Mouse (Mus musculus): ENCODE measurements around the gene Adgre1. TPM values are rescaled to one million over a fixed set of nuclear protein-coding genes. Genes with fewer than 3 reads are reported as not detected.

Adgre1 gene
- total and polyA plus RNA-seq, 3 experiments = 0.13 to 2.7 (median 2.0) TPM

GRCm38 (mm10) chr17:57347017-57347416 is 11.5 kb upstream of the Adgre1 start:
- no peaks in the 10 kb centered on the region for H3K36me3 ChIP-seq (replicated peaks)
- no peak overlapping the region for H3K4me3 ChIP-seq (ENCODE audit: low read depth, low read length)
- peak; percentile 60 for ATAC-seq (ENCODE audit: extremely low read depth, insufficient number of reproducible peaks, low FRiP score, poor library complexity, severe bottlenecking)
- H3K4me1 ChIP-seq (ENCODE audit: insufficient read depth, low read depth, low read length) = peaks cover 16% of the 10 kb centered on the region
- TF ChIP-seq POLR2AphosphoS5 (IDR thresholded peaks at IDR 0.05; ENCODE audit: insufficient replicate concordance, low read depth, low read length) = no peak
- no peak for TF ChIP-seq GATA2 (IDR thresholded peaks at IDR 0.05; ENCODE audit: borderline replicate concordance, low read depth, low read length)
- TF ChIP-seq GATA1 (IDR thresholded peaks at IDR 0.05; ENCODE audit: borderline replicate concordance, low read length) = no peak
- no peak for TF ChIP-seq TAL1 (conservative IDR thresholded peaks at IDR 0.05; ENCODE audit: low read depth, low read length)
- TF ChIP-seq CTCF (IDR thresholded peaks at IDR 0.05; ENCODE audit: low read depth, low read length) = no peak
- peaks cover under 1% of the 10 kb centered on the region; the same call in 1 of the 2 replicates for H3K9me3 ChIP-seq (replicated peaks)
- DNase-seq (ENCODE audit: low spot score) = no peak
- H3K27me3 ChIP-seq (ENCODE audit: insufficient read depth, low read length) = peaks cover 19% of the 10 kb centered on the region

GRCm38 (mm10) chr17:57347781-57348180 is 10.7 kb upstream of the Adgre1 start:
- DNase-seq (ENCODE audit: low spot score) (no peak), ATAC-seq (ENCODE audit: extremely low read depth, insufficient number of reproducible peaks, low FRiP score, poor library complexity, severe bottlenecking) (no peak)
- Histone ChIP-seq H3K4me3 (ENCODE audit: low read depth, low read length) (no peak overlapping the region), H3K27me3 (ENCODE audit: insufficient read depth, low read length) (peaks cover 16% of the 10 kb centered on the region), H3K4me1 (ENCODE audit: insufficient read depth, low read depth, low read length) (peaks cover 13% of the 10 kb centered on the region), H3K9me3 (replicated peaks) (no peaks in the 10 kb centered on the region), H3K36me3 (replicated peaks) (no peaks in the 10 kb centered on the region)
- no peak for TF ChIP-seq GATA2 (IDR thresholded peaks at IDR 0.05; ENCODE audit: borderline replicate concordance, low read depth, low read length)
- TF ChIP-seq CTCF (IDR thresholded peaks at IDR 0.05; ENCODE audit: low read depth, low read length) = no peak
- no peak for TF ChIP-seq POLR2AphosphoS5 (IDR thresholded peaks at IDR 0.05; ENCODE audit: insufficient replicate concordance, low read depth, low read length)
- no peak for TF ChIP-seq TAL1 (conservative IDR thresholded peaks at IDR 0.05; ENCODE audit: low read depth, low read length)

DNA sequence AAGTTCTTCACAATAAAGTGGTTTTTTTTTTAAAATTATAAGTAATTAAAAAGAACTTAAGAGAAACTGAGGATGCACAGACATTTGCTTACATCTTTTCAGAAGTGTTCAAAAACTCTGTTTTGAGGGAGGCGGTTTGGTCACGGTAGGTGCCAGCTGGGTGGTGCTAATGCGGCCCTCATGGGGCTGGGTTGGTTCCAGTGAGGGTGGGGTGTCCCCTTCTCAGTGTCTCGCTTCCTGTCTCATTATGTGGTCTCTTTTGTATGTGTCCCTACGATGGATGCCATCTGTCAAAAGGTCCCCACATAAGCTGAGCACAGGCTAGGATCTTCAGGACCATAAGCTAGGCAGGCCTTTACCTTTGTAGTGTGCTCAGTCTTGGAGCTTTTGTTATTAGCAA is 9.4 kb upstream of the Adgre1 start:
- no peak for ATAC-seq (ENCODE audit: extremely low read depth, insufficient number of reproducible peaks, low FRiP score, poor library complexity, severe bottlenecking)
- Histone ChIP-seq H3K36me3 (replicated peaks) (no peaks in the 10 kb centered on the region), H3K27me3 (ENCODE audit: insufficient read depth, low read length) (peaks cover 15% of the 10 kb centered on the region), H3K4me1 (ENCODE audit: insufficient read depth, low read depth, low read length) (peaks cover 10% of the 10 kb centered on the region), H3K9me3 (replicated peaks) (no peaks in the 10 kb centered on the region), H3K4me3 (ENCODE audit: low read depth, low read length) (no peak overlapping the region)
- TF ChIP-seq GATA2 (IDR thresholded peaks at IDR 0.05; ENCODE audit: borderline replicate concordance, low read depth, low read length) (no peak), GATA1 (IDR thresholded peaks at IDR 0.05; ENCODE audit: borderline replicate concordance, low read length) (no peak), CTCF (IDR thresholded peaks at IDR 0.05; ENCODE audit: low read depth, low read length) (no peak), POLR2AphosphoS5 (IDR thresholded peaks at IDR 0.05; ENCODE audit: insufficient replicate concordance, low read depth, low read length) (no peak), TAL1 (conservative IDR thresholded peaks at IDR 0.05; ENCODE audit: low read depth, low read length) (no peak)
- DNase-seq (ENCODE audit: low spot score) = no peak

DNA sequence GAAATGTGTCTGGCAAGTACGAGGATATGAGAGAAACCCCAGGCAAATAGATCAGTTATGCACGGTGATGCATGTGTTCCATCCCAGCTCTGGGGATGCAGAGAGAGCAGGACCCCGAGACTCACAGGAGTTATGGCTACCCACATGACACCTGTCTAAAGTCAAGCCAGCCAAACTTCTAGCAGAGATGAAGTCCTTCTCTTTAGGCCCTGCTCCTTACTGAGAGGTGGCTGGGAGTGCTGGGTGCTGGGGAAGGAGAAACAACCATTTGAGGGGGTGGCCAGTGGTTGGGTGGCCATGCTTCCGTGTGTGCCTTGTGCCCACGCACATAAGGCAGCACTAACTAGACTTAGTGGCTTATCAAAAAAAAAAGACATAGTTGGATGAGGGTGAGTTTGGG is 8.3 kb upstream of the Adgre1 start:
- no peak overlapping the region for H3K4me3 ChIP-seq (ENCODE audit: low read depth, low read length)
- ATAC-seq (ENCODE audit: extremely low read depth, insufficient number of reproducible peaks, low FRiP score, poor library complexity, severe bottlenecking) = no peak
- H3K36me3 ChIP-seq (replicated peaks) = no peaks in the 10 kb centered on the region
- H3K9me3 ChIP-seq (replicated peaks) = no peaks in the 10 kb centered on the region
- no peak for DNase-seq (ENCODE audit: low spot score)
- H3K27me3 ChIP-seq (ENCODE audit: insufficient read depth, low read length) = peaks cover 6% of the 10 kb centered on the region; the same call in 1 of the 2 replicates
- 0 out of 2 replicates have a peak, but pooled peaks cover 3% of the 10 kb centered on the region for H3K4me1 ChIP-seq (ENCODE audit: insufficient read depth, low read depth, low read length)
- TF ChIP-seq CTCF (IDR thresholded peaks at IDR 0.05; ENCODE audit: low read depth, low read length) = no peak
- no peak for TF ChIP-seq POLR2AphosphoS5 (IDR thresholded peaks at IDR 0.05; ENCODE audit: insufficient replicate concordance, low read depth, low read length)
- TF ChIP-seq GATA2 (IDR thresholded peaks at IDR 0.05; ENCODE audit: borderline replicate concordance, low read depth, low read length) = no peak

DNA sequence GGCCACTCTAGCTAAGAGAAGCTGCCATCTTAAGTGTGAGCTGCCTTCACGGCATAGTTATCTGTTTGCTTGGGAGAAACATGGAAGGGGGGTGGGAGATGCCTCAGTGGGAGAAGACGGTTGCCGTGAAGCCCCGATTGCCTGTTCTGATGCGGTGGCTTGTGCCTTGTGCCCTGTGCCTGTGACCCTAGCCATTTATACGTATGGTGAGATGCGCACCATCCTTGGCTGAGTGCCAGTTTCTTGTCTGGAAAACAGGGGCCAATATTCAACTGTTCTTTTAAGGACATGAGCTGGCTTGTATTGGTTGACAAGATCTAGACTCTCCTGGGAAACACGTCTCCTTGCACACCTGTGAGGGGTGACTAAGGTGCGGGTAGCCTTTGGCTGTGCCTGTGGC is 7.4 kb upstream of the Adgre1 start:
- no peak for ATAC-seq (ENCODE audit: extremely low read depth, insufficient number of reproducible peaks, low FRiP score, poor library complexity, severe bottlenecking)
- Histone ChIP-seq H3K36me3 (replicated peaks) (no peaks in the 10 kb centered on the region), H3K4me3 (ENCODE audit: low read depth, low read length) (no peak overlapping the region), H3K9me3 (replicated peaks) (no peaks in the 10 kb centered on the region), H3K4me1 (ENCODE audit: insufficient read depth, low read depth, low read length) (0 out of 2 replicates have a peak, but pooled peaks cover 3% of the 10 kb centered on the region), H3K27me3 (ENCODE audit: insufficient read depth, low read length) (peaks cover 6% of the 10 kb centered on the region; the same call in 1 of the 2 replicates)
- TF ChIP-seq GATA1 (IDR thresholded peaks at IDR 0.05; ENCODE audit: borderline replicate concordance, low read length) = no peak
- no peak for TF ChIP-seq POLR2AphosphoS5 (IDR thresholded peaks at IDR 0.05; ENCODE audit: insufficient replicate concordance, low read depth, low read length)
- TF ChIP-seq CTCF (IDR thresholded peaks at IDR 0.05; ENCODE audit: low read depth, low read length) = no peak
- TF ChIP-seq TAL1 (conservative IDR thresholded peaks at IDR 0.05; ENCODE audit: low read depth, low read length) = no peak
- no peak for TF ChIP-seq GATA2 (IDR thresholded peaks at IDR 0.05; ENCODE audit: borderline replicate concordance, low read depth, low read length)
- DNase-seq (ENCODE audit: low spot score) = no peak

DNA sequence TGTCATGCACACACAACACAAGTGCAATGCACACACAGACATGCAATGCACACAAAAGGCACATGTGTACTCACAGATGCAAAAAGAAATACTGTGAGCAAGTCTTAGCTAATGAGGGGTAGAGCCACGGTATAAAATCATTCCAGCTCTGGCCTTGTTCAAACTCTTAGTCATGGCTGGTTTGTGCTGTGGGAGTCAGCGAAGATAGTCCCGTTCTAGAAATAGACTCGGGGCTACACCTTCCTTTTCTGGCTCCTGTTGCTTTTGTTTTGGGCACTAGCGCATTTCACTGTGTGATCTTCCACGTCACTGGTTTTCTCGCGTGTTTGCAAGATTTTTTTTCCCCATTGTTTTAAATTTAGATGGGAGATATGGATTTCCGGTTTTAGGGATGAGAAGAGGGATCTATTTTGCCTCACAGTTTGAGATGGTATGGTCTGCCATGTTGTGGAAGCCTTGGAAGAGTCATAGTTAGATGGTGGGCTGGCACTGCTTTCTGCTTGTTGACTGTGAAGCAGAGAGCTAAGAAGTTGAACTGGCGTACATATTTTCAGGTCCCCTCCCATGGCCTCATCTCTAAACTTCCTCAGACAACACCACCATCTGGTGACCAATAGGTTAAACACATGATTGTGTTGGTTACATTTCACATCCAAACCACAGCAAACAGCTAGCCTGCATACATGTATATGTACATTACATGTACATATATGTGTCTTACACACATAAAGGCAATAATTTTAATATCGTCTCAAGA is 1.2 kb downstream of the Adgre1 start:
- Histone ChIP-seq H3K4me3 (ENCODE audit: low read depth, low read length) (no peak overlapping the region), H3K4me1 (ENCODE audit: insufficient read depth, low read depth, low read length) (no peaks in the 10 kb centered on the region), H3K27me3 (ENCODE audit: insufficient read depth, low read length) (peaks cover 10% of the 10 kb centered on the region), H3K36me3 (replicated peaks) (no peaks in the 10 kb centered on the region), H3K9me3 (replicated peaks) (no peaks in the 10 kb centered on the region)
- DNase-seq (ENCODE audit: low spot score) (no peak), ATAC-seq (ENCODE audit: extremely low read depth, insufficient number of reproducible peaks, low FRiP score, poor library complexity, severe bottlenecking) (no peak)
- TF ChIP-seq CTCF (IDR thresholded peaks at IDR 0.05; ENCODE audit: low read depth, low read length) (no peak), TAL1 (conservative IDR thresholded peaks at IDR 0.05; ENCODE audit: low read depth, low read length) (no peak), POLR2AphosphoS5 (IDR thresholded peaks at IDR 0.05; ENCODE audit: insufficient replicate concordance, low read depth, low read length) (no peak), GATA1 (IDR thresholded peaks at IDR 0.05; ENCODE audit: borderline replicate concordance, low read length) (no peak), GATA2 (IDR thresholded peaks at IDR 0.05; ENCODE audit: borderline replicate concordance, low read depth, low read length) (no peak)

Other genes starting within 250 kb of the Adgre1 start
- not detected in 2 replicates for gene Cd70, start 208.9 kb upstream of the Adgre1 start, total RNA-seq (2014; fragmentation: Nextera tagmentation)
- not detected in 2 replicates for gene Cd70, start 208.9 kb upstream of the Adgre1 start, total RNA-seq (2017)
- not detected in 2 replicates for gene Cd70, start 208.9 kb upstream of the Adgre1 start, polyA plus RNA-seq (2012)
- not detected in 2 replicates for gene Tnfsf14, start 164.5 kb upstream of the Adgre1 start, total RNA-seq (2014; fragmentation: Nextera tagmentation)
- 0.55 and 0.81 TPM in 2 replicates for gene Tnfsf14, start 164.5 kb upstream of the Adgre1 start, total RNA-seq (2017)
- 0.05 and 0.12 TPM in 2 replicates for gene Tnfsf14, start 164.5 kb upstream of the Adgre1 start, polyA plus RNA-seq (2012)
- gene C3, start 130.6 kb upstream of the Adgre1 start, total RNA-seq (2014; fragmentation: Nextera tagmentation) = not detected in 2 replicates
- gene C3, start 130.6 kb upstream of the Adgre1 start, total RNA-seq (2017) = 0.27 and 3.6 TPM in 2 replicates
- 0.04 and 0.10 TPM in 2 replicates for gene C3, start 130.6 kb upstream of the Adgre1 start, polyA plus RNA-seq (2012)
- gene Gpr108, start 110.2 kb upstream of the Adgre1 start, total RNA-seq (2014; fragmentation: Nextera tagmentation) = 15.2 and 18.4 TPM in 2 replicates
- 16.7 and 22.1 TPM in 2 replicates for gene Gpr108, start 110.2 kb upstream of the Adgre1 start, total RNA-seq (2017)
- 12.4 and 15.1 TPM in 2 replicates for gene Gpr108, start 110.2 kb upstream of the Adgre1 start, polyA plus RNA-seq (2012)
- gene Trip10, start 109.2 kb upstream of the Adgre1 start, total RNA-seq (2014; fragmentation: Nextera tagmentation) = 12.9 and 16.3 TPM in 2 replicates
- 9.8 and 12.7 TPM in 2 replicates for gene Trip10, start 109.2 kb upstream of the Adgre1 start, total RNA-seq (2017)
- 20.1 and 22.0 TPM in 2 replicates for gene Trip10, start 109.2 kb upstream of the Adgre1 start, polyA plus RNA-seq (2012)
- gene Vav1, start 79.6 kb upstream of the Adgre1 start, total RNA-seq (2014; fragmentation: Nextera tagmentation) = 43.6 and 48.1 TPM in 2 replicates
- gene Vav1, start 79.6 kb upstream of the Adgre1 start, total RNA-seq (2017) = 175 and 177 TPM in 2 replicates
- gene Vav1, start 79.6 kb upstream of the Adgre1 start, polyA plus RNA-seq (2012) = 43.4 and 50.0 TPM in 2 replicates
- gene Vmn2r120, start 186.8 kb downstream of the Adgre1 start, total RNA-seq (2014; fragmentation: Nextera tagmentation) = 0.15 TPM in 1 of 2 replicates, not detected in the other
- 0.06 and 0.11 TPM in 2 replicates for gene Vmn2r120, start 186.8 kb downstream of the Adgre1 start, total RNA-seq (2017)
- not detected in 2 replicates for gene Vmn2r120, start 186.8 kb downstream of the Adgre1 start, polyA plus RNA-seq (2012)